Mouse (Mus musculus) heart, embryonic 12.5 days (tissue): ENCODE results near the gene Vmn1r198. TPM values are rescaled to one million over a fixed set of nuclear protein-coding genes. Genes with fewer than 3 reads are reported as not detected.

Source experiments
- ATAC-seq: fragments of 200-750 bp; cut with Nextera tagmentation; 2 replicates; pipeline ENCODE4 v1.8.0; 2017; ENCODE audit warnings: moderate TSS enrichment, moderate library complexity; ENCODE audit not compliant: insufficient number of reproducible peaks, low FRiP score
- H3K27ac ChIP-seq: fragments of 300-500 bp; sonication (generic); 2 replicates; pipeline ENCODE4 v1.5.1; 2016; ENCODE audit warnings: mild to moderate bottlenecking, moderate library complexity; ENCODE audit not compliant: poor library complexity, severe bottlenecking
- H3K27me3 ChIP-seq: fragments of 300-500 bp; sonication (generic); replicated peaks from 2 replicates; pipeline ENCODE4 v1.6.1; 2016; ENCODE audit warnings: mild to moderate bottlenecking, moderate library complexity
- H3K36me3 ChIP-seq: fragments of 300-500 bp; sonication (generic); 2 replicates; pipeline ENCODE4 v1.6.1; 2016; ENCODE audit warnings: mild to moderate bottlenecking, moderate library complexity
- H3K4me1 ChIP-seq: fragments of 300-500 bp; sonication (generic); replicated peaks from 2 replicates; pipeline ENCODE4 v1.6.1; 2016; ENCODE audit warnings: mild to moderate bottlenecking
- H3K4me2 ChIP-seq: fragments of 300-500 bp; sonication (generic); 2 replicates; pipeline ENCODE4 v1.6.1; 2016; ENCODE audit warnings: mild to moderate bottlenecking, moderate library complexity
- H3K4me3 ChIP-seq: fragments of 300-500 bp; sonication (generic); 2 replicates; pipeline ENCODE4 v1.5.1; 2016; ENCODE audit warnings: mild to moderate bottlenecking
- H3K9ac ChIP-seq: fragments of 300-500 bp; sonication (generic); 2 replicates; pipeline ENCODE4 v1.6.1; 2016; ENCODE audit warnings: mild to moderate bottlenecking, moderate library complexity
- H3K9me3 ChIP-seq: fragments of 300-500 bp; sonication (generic); replicated peaks from 2 replicates; pipeline ENCODE4 v1.6.1; 2016; ENCODE audit warnings: mild to moderate bottlenecking, moderate library complexity
- WGBS: fragments of 180-500 bp; shearing (Covaris S2); methylation state at CpG from one replicate; pipeline ENCODE4 v1.1.7; 2016; 5-methylcytosine and 5-hydroxymethylcytosine counted together
- polyA plus RNA-seq: library from polyadenylated mRNA; unstranded; fragments of >200 nt; fragmentation: Nextera tagmentation; extraction: Ambion mirVana; gene quantifications from 2 replicates; pipeline ENCODE4 v1.2.1, GENCODE M21; 2016

The Vmn1r198 gene
- polyA plus RNA-seq, 1 experiment from 2014 or later: not detected

DNA sequence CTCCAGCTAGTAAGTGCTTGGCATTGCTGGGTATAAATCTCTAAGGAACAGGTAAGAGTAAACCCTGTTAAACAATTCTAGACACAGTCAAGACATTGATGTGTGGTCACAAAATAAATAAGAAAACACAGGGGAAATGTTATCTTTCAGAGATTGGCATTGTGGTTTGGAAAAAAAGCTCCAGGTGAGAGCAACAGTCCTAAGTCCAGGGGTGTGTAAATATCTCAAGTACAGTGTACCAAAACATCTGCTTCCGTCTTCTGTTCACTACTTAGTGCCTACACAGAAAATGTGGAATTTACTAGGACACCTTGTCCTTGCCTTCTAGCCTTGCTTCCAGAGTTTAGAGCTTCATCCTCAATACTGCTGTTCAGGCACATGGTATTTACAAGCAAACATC, 36.9 kb downstream of the Vmn1r198 start:
- no peaks in the 10 kb centered on the region for H3K4me1 ChIP-seq
- H3K4me2 ChIP-seq: no peak overlapping the region
- ATAC-seq: no peak
- WGBS: 83% methylated on average over 1 of the region's 1 CpGs
- no peaks in the 10 kb centered on the region for H3K36me3 ChIP-seq
- H3K9ac ChIP-seq: no peak overlapping the region
- no peak overlapping the region for H3K4me3 ChIP-seq
- no peak overlapping the region for H3K27ac ChIP-seq
- H3K27me3 ChIP-seq: no peaks in the 10 kb centered on the region
- no peaks in the 10 kb centered on the region for H3K9me3 ChIP-seq

DNA sequence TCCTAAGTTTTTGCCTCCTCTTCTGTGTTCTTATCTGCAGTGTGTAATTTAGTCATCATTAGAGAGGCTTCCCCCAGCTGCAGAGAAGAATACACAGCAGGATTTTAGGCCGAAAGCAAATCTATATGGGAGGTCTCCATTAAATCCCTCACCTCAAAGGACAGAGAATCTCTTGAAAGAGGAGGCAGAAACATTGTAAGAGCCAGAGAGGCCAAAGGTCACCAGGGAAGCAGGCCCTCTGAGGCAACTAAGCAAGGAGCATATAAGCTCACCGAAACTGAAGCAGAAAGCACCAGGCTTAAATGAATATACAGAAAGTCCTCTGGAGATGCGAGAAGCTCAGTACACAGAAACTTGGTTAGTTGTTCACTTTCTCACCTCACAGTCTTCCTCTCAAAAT, 39.9 kb downstream of the Vmn1r198 start, which contains the start of gene Vmn1r200:
Gene Vmn1r200 (plus strand): TSS at position 301 of the 400 bp plus-strand sequence.
- Histone ChIP-seq H3K4me3 (no peak within 1 kb of the TSS), H3K27ac (no peak within 1 kb of the TSS), H3K9ac (no peak within 1 kb of the TSS), H3K27me3 (no peaks in the 10 kb centered on the region), H3K36me3 (no peaks in the 10 kb centered on the region), H3K4me2 (no peak within 1 kb of the TSS), H3K9me3 (no peaks in the 10 kb centered on the region), H3K4me1 (no peaks in the 10 kb centered on the region)
- 70% methylated on average over 3 of the region's 3 CpGs for WGBS
- no peak for ATAC-seq

DNA sequence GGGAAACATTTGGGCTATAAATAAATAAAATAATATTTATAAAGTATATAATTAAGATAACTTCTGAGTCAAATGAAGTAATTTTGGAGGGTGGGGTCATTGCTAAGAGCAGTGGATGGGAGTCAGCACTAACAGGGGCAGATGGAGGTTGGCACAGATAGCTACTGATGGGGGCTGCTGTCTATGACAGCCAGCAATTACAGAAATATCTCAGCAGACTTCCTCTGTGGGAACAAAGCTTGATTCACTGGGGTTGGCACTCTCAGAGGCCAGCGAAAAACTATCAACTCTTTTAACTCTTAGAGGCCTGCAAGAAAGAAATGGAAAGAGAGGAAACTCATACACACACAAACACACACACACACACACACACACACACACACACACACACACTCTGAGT, 52.8 kb downstream of the Vmn1r198 start:
- ATAC-seq: no peak
- H3K4me3 ChIP-seq: no peak overlapping the region
- H3K9ac ChIP-seq: no peak overlapping the region
- no peak overlapping the region for H3K27ac ChIP-seq
- no peaks in the 10 kb centered on the region for H3K4me1 ChIP-seq
- H3K9me3 ChIP-seq: peaks cover 23% of the 10 kb centered on the region
- H3K4me2 ChIP-seq: no peak overlapping the region
- no peaks in the 10 kb centered on the region for H3K27me3 ChIP-seq
- 25% methylated on average over 1 of the region's 1 CpGs for WGBS
- H3K36me3 ChIP-seq: no peaks in the 10 kb centered on the region

Other genes with a start within 250 kb of the Vmn1r198 start
- not detected in 2 replicates for gene Vmn1r189, start 244.5 kb upstream of the Vmn1r198 start, polyA plus RNA-seq
- gene Vmn1r191, start 166.4 kb upstream of the Vmn1r198 start, polyA plus RNA-seq: not detected in 2 replicates
- not detected in 2 replicates for gene Vmn1r192, start 159.2 kb upstream of the Vmn1r198 start, polyA plus RNA-seq
- gene Vmn1r193, start 127.2 kb upstream of the Vmn1r198 start, polyA plus RNA-seq: not detected in 2 replicates
- gene Vmn1r194, start 106.1 kb upstream of the Vmn1r198 start, polyA plus RNA-seq: not detected in 2 replicates
- gene Vmn1r195, start 79.8 kb upstream of the Vmn1r198 start, polyA plus RNA-seq: not detected in 2 replicates
- not detected in 2 replicates for gene Vmn1r196, start 60.4 kb upstream of the Vmn1r198 start, polyA plus RNA-seq
- gene Vmn1r197, start 25.8 kb upstream of the Vmn1r198 start, polyA plus RNA-seq: not detected in 2 replicates
- not detected in 2 replicates for gene Vmn1r199, start 29.5 kb downstream of the Vmn1r198 start, polyA plus RNA-seq
- not detected in 2 replicates for gene Vmn1r200, start 40.0 kb downstream of the Vmn1r198 start, polyA plus RNA-seq
- gene Vmn1r201, start 121.6 kb downstream of the Vmn1r198 start, polyA plus RNA-seq: not detected in 2 replicates
- not detected in 2 replicates for gene Vmn1r202, start 155.0 kb downstream of the Vmn1r198 start, polyA plus RNA-seq
- gene Vmn1r203, start 167.8 kb downstream of the Vmn1r198 start, polyA plus RNA-seq: not detected in 2 replicates
- gene Vmn1r204, start 202.8 kb downstream of the Vmn1r198 start, polyA plus RNA-seq: not detected in 2 replicates
- gene Vmn1r205, start 242.6 kb downstream of the Vmn1r198 start, polyA plus RNA-seq: not detected in 2 replicates